Comparison of ENCODE assay signal across 17 mouse cellular contexts in genomic region chr10:60266842-60267401, GRCm38 (mm10).
"Had no signal": no experiment of that assay in that cellular context is flagged by ENCODE, and none has a peak within 500 bp of the region (broad histone marks: within the 10 kb centered on the region; RNA-seq: fewer than 3 reads in every experiment).

No protein-coding gene starts in this region.

- H3K9me3 ChIP-seq: limb, embryonic 12.5 days; limb, embryonic 15.5 days; midbrain, embryonic 12.5 days; midbrain, embryonic 15.5 days; neural tube, embryonic 12.5 days; neural tube, embryonic 15.5 days had no signal

- H3K27me3 ChIP-seq: limb, embryonic 12.5 days; limb, embryonic 15.5 days; midbrain, embryonic 12.5 days; midbrain, embryonic 15.5 days; neural tube, embryonic 12.5 days; neural tube, embryonic 15.5 days had no signal

- H3K27ac ChIP-seq: limb, embryonic 12.5 days; limb, embryonic 15.5 days; liver, embryonic 14.5 days; midbrain, embryonic 12.5 days; midbrain, embryonic 15.5 days; neural tube, embryonic 12.5 days; neural tube, embryonic 15.5 days had no signal

- DNase-seq: kidney, postnatal 4 days; left cerebral cortex, postnatal 4 days; liver, postnatal 0 days; lung, embryonic 14.5 days; right cerebral cortex, adult 18-20 months; right cerebral cortex, postnatal 14 days; thymus, adult 18-20 months; thymus, postnatal 36 days had no signal

- H3K9ac ChIP-seq: limb, embryonic 12.5 days; limb, embryonic 15.5 days; liver, embryonic 14.5 days; liver, postnatal 0 days; lung, embryonic 14.5 days; midbrain, embryonic 12.5 days; midbrain, embryonic 15.5 days; neural tube, embryonic 12.5 days; neural tube, embryonic 15.5 days had no signal

- H3K4me2 ChIP-seq: limb, embryonic 12.5 days; limb, embryonic 15.5 days; liver, embryonic 11.5 days; lung, embryonic 14.5 days; midbrain, embryonic 12.5 days; midbrain, embryonic 15.5 days; neural tube, embryonic 12.5 days; neural tube, embryonic 15.5 days had no signal

- ATAC-seq: liver, postnatal 0 days; lung, postnatal 0 days; midbrain, embryonic 15.5 days had no signal

- H3K4me3 ChIP-seq: limb, embryonic 12.5 days; limb, embryonic 15.5 days; midbrain, embryonic 12.5 days; midbrain, embryonic 15.5 days; neural tube, embryonic 12.5 days; neural tube, embryonic 15.5 days had no signal

- H3K36me3 ChIP-seq: limb, embryonic 12.5 days; limb, embryonic 15.5 days; midbrain, embryonic 12.5 days; midbrain, embryonic 15.5 days; neural tube, embryonic 12.5 days; neural tube, embryonic 15.5 days had no signal
